Mouse (Mus musculus) CD4-positive, CD25-positive, alpha-beta regulatory T cell, adult 4 months (primary cell): ENCODE data around the gene Gm21677. TPM values are rescaled to one million over a fixed set of nuclear protein-coding genes. Genes with fewer than 3 reads are reported as not detected.
"Not testable (repeated sequence)": the region's sequence is repeated elsewhere in the genome, so short reads cannot be mapped to it uniquely, and the experiment has no call there.

Source experiments
- ATAC-seq: one replicate; pipeline ENCODE4 v1.8.0; 2017
- polyA plus RNA-seq, 2 experiments: library from polyadenylated mRNA; unstranded; fragments of 100-300 nt; shearing (Covaris generic); gene quantifications; one replicate each; pipeline ENCODE4 v1.2.1; 2017

Gm21677 gene
- not detected for polyA plus RNA-seq

DNA sequence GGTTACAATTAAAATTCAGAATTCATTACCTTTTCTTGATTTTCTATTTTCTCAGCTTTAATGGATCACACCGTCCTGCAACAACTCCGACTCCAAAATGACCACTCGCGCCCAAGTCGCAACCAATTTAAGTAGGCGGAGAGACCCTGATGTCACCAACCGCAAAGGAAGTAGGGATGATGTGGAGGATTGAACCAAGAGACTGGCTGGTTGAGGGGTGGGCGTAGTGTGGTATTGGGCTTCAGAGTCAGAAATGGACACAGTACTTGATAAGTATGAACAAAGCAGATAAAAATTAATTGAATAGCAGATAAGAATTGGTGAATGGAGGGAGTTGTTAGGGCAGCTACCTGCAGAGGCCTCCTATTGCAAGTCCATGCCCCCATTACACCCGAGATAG lies at the start of gene Gm21677:
Gm21677 (minus strand) TSS at position 101 of the 400 bp plus-strand sequence.
- not testable (repeated sequence) for ATAC-seq

DNA sequence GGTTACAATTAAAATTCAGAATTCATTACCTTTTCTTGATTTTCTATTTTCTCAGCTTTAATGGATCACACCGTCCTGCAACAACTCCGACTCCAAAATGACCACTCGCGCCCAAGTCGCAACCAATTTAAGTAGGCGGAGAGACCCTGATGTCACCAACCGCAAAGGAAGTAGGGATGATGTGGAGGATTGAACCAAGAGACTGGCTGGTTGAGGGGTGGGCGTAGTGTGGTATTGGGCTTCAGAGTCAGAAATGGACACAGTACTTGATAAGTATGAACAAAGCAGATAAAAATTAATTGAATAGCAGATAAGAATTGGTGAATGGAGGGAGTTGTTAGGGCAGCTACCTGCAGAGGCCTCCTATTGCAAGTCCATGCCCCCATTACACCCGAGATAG lies 39.0 kb upstream of the Gm21677 start, which contains the start of gene Gm21693:
Gm21693 (minus strand) TSS at position 101 of the 400 bp plus-strand sequence.
- not testable (repeated sequence) for ATAC-seq

DNA sequence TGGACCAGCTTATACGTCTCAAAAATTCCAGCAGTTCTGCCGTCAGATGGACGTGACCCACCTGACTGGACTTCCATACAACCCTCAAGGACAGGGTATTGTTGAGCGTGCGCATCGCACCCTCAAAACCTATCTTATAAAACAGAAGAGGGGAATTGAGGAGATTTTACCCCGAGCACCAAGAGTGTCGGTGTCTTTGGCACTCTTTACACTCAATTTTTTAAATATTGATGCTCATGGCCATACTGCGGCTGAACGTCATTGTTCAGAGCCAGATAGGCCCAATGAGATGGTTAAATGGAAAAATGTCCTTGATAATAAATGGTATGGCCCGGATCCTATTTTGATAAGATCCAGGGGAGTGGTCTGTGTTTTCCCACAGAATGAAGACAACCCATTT lies 34.4 kb upstream of the Gm21677 start:
- ATAC-seq, result not testable (repeated sequence)

Other genes starting within 250 kb of the Gm21677 start
- gene Gm21693, start 38.9 kb upstream of the Gm21677 start, polyA plus RNA-seq, result not detected
- not detected for gene Gm21704, start 103.7 kb upstream of the Gm21677 start, polyA plus RNA-seq
- gene Gm21708, start 103.7 kb upstream of the Gm21677 start, polyA plus RNA-seq, result not detected